Mouse (Mus musculus) midbrain, embryonic 11.5 days (tissue): ENCODE results near the gene Brdt. TPM values are rescaled to one million over a fixed set of nuclear protein-coding genes. Genes with fewer than 3 reads are reported as not detected.

ENCODE experiments used
- ATAC-seq: fragments of 200-750 bp; cut with Nextera tagmentation; 2 replicates; pipeline ENCODE4 v1.8.0; 2017; ENCODE audit warnings: moderate TSS enrichment, moderate library complexity; ENCODE audit not compliant: low FRiP score
- DNase-seq: peaks from one replicate; pipeline ENCODE4 v3.0.0; 2015; ENCODE audit warnings: low spot score; ENCODE audit errors: missing footprints
- H3K27ac ChIP-seq: fragments of 300-500 bp; sonication (generic); 2 replicates; pipeline ENCODE4 v1.5.1; 2014; ENCODE audit warnings: low read depth, low read length
- H3K27me3 ChIP-seq: fragments of 300-500 bp; sonication (generic); 2 replicates; pipeline ENCODE4 v1.6.1; 2014; ENCODE audit warnings: mild to moderate bottlenecking, low read length, moderate library complexity, mixed read lengths; ENCODE audit not compliant: control insufficient read depth, insufficient read depth
- H3K36me3 ChIP-seq: fragments of 300-500 bp; sonication (generic); 2 replicates; pipeline ENCODE4 v1.6.1; 2014; ENCODE audit warnings: mild to moderate bottlenecking, low read length, moderate library complexity, mixed read lengths; ENCODE audit not compliant: control insufficient read depth, insufficient read depth
- H3K4me1 ChIP-seq: fragments of 300-500 bp; sonication (generic); 2 replicates; pipeline ENCODE4 v1.6.1; 2014; ENCODE audit warnings: low read length; ENCODE audit not compliant: control insufficient read depth, insufficient read depth
- H3K4me2 ChIP-seq: fragments of 300-500 bp; sonication (generic); 2 replicates; pipeline ENCODE4 v1.6.1; 2014; ENCODE audit warnings: mild to moderate bottlenecking, moderate library complexity
- H3K4me3 ChIP-seq: fragments of 300-500 bp; sonication (generic); 2 replicates; pipeline ENCODE4 v1.5.1; 2014; ENCODE audit warnings: low read depth, low read length
- H3K9ac ChIP-seq: fragments of 300-500 bp; sonication (generic); 2 replicates; pipeline ENCODE4 v1.6.1; 2014; ENCODE audit warnings: low read length
- H3K9me3 ChIP-seq: fragments of 300-500 bp; sonication (generic); 2 replicates; pipeline ENCODE4 v1.6.1; 2016; ENCODE audit warnings: low read length; ENCODE audit not compliant: control insufficient read depth
- WGBS: fragments of 180-500 bp; shearing (Covaris S2); extraction: QIAGEN DNeasy Blood & Tissue Kit; methylation state at CpG from one replicate; pipeline ENCODE4 v1.1.7; 2014; 5-methylcytosine and 5-hydroxymethylcytosine counted together
- polyA plus RNA-seq: library from polyadenylated mRNA; unstranded; fragments of >200 nt; fragmentation: Nextera tagmentation; extraction: Ambion mirVana; gene quantifications from 2 replicates; pipeline ENCODE4 v1.2.1, GENCODE M21; 2014

Gene Brdt
- polyA plus RNA-seq, 1 experiment from 2014 or later, result 2.4 TPM

- Histone ChIP-seq H3K27ac (no peak overlapping the region), H3K4me3 (no peak overlapping the region), H3K9ac (no peak overlapping the region), H3K4me2 (no peak overlapping the region), H3K27me3 (no peaks in the 10 kb centered on the region), H3K4me1 (no peaks in the 10 kb centered on the region), H3K9me3 (no peaks in the 10 kb centered on the region), H3K36me3 (no peaks in the 10 kb centered on the region)
- WGBS, result 84% methylated on average over 4 of the region's 4 CpGs
- no peak for DNase-seq
- no peak for ATAC-seq
These were observed 23.5 kb upstream of the Brdt start for GRCm38 (mm10) chr5:107307432-107307831.

GRCm38 (mm10) chr5:107317141-107317540 lies 13.8 kb upstream of the Brdt start:
- Histone ChIP-seq H3K4me3 (no peak overlapping the region), H3K4me1 (no peaks in the 10 kb centered on the region), H3K27ac (no peak overlapping the region), H3K27me3 (no peaks in the 10 kb centered on the region), H3K9me3 (no peaks in the 10 kb centered on the region), H3K4me2 (no peak overlapping the region), H3K36me3 (no peaks in the 10 kb centered on the region), H3K9ac (no peak overlapping the region)
- WGBS, result 92% methylated on average over 7 of the region's 7 CpGs
- DNase-seq (no peak), ATAC-seq (no peak)

DNA sequence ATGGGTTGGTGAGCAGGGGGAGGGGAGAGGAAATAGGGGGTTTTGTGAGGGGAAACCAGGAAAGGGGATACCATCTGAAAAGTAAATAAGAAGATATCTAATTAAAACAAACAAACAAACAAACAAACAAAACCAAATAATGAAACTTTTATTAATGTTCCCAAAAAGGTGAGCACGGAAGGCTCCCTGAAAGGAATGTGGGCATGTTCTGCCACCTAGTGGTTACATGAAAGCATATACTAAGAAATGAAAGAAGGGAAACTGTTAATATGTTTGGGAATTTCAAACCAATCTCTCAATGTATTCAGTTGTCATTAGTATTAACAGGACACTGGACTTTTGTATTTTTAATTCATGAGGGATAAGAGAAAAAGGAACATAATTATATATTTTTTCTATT lies 10.3 kb upstream of the Brdt start:
- Histone ChIP-seq H3K4me1 (no peaks in the 10 kb centered on the region), H3K36me3 (no peaks in the 10 kb centered on the region), H3K4me2 (no peak overlapping the region), H3K9me3 (no peaks in the 10 kb centered on the region), H3K9ac (no peak overlapping the region), H3K4me3 (no peak overlapping the region), H3K27ac (no peak overlapping the region), H3K27me3 (no peaks in the 10 kb centered on the region)
- peak; percentile 87 for DNase-seq
- 7% methylated on average over 1 of the region's 1 CpGs for WGBS
- no peak for ATAC-seq

GRCm38 (mm10) chr5:107340404-107340803 lies 9.4 kb downstream of the Brdt start:
- 84% methylated on average over 3 of the region's 3 CpGs for WGBS
- H3K9ac ChIP-seq, result no peak overlapping the region
- H3K4me3 ChIP-seq, result no peak overlapping the region
- ATAC-seq (no peak), DNase-seq (no peak)
- H3K4me1 ChIP-seq, result no peaks in the 10 kb centered on the region
- H3K4me2 ChIP-seq, result no peak overlapping the region
- H3K27me3 ChIP-seq, result no peaks in the 10 kb centered on the region
- no peak overlapping the region for H3K27ac ChIP-seq
- no peaks in the 10 kb centered on the region for H3K9me3 ChIP-seq
- H3K36me3 ChIP-seq, result no peaks in the 10 kb centered on the region

DNA sequence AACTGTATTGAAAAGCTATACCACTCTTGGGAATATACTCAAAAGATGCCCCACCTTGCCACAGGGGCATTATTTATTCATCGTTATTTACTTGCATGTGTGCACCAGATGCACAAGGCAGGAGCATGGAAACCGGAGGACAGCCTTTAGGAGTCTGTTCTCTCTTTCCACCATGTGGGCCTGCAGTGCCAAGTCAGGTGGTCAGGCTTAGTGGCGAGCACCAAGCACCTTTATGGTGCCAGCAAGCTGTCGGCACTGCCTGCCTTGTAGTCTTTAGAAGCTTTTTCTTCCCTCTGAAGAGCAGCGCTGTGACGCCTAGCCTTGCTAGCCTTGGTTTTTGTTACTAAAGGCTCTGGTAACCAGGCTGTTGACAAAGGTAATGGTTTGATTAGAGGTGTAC lies 11.9 kb downstream of the Brdt start:
- Histone ChIP-seq H3K9me3 (no peaks in the 10 kb centered on the region), H3K36me3 (no peaks in the 10 kb centered on the region), H3K4me3 (no peak overlapping the region), H3K9ac (no peak overlapping the region), H3K27ac (no peak overlapping the region), H3K4me1 (no peaks in the 10 kb centered on the region), H3K4me2 (no peak overlapping the region), H3K27me3 (no peaks in the 10 kb centered on the region)
- 91% methylated on average over 6 of the region's 6 CpGs for WGBS
- DNase-seq (no peak), ATAC-seq (no peak)

- no peak for DNase-seq
- Histone ChIP-seq H3K9ac (no peak overlapping the region), H3K4me3 (no peak overlapping the region), H3K27me3 (no peaks in the 10 kb centered on the region), H3K4me2 (no peak overlapping the region), H3K36me3 (no peaks in the 10 kb centered on the region), H3K4me1 (no peaks in the 10 kb centered on the region), H3K27ac (no peak overlapping the region), H3K9me3 (no peaks in the 10 kb centered on the region)
- 67% methylated on average over 1 of the region's 1 CpGs for WGBS
- ATAC-seq, result no peak
These were observed 15.3 kb downstream of the Brdt start for GRCm38 (mm10) chr5:107346214-107346613.

- H3K27me3 ChIP-seq, result no peaks in the 10 kb centered on the region
These were observed 21.6 kb downstream of the Brdt start for GRCm38 (mm10) chr5:107352566-107352965.

DNA sequence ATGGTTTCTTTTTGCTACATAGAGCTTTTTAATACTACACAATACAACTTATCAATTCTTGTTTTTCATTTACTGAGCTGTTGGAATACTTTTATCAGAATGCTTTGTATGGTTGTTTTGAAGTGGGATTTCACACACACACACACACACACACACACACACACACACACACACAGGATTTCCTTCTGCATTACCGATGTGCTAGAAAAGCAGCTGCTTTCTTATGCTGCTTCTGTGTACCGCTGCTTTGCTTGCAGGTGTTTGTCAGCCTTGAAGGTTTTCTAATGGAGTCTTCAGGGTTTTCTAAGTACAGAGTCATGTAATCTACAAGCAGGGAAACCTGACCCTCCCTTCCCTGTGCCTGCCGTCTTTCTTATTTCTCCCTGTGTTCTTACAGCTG lies 23.0 kb downstream of the Brdt start:
- H3K4me1 ChIP-seq, result no peaks in the 10 kb centered on the region
- no peak overlapping the region for H3K27ac ChIP-seq
- no peak overlapping the region for H3K4me2 ChIP-seq
- WGBS, result 77% methylated on average over 3 of the region's 3 CpGs
- no peaks in the 10 kb centered on the region for H3K36me3 ChIP-seq
- H3K9me3 ChIP-seq, result no peaks in the 10 kb centered on the region
- H3K9ac ChIP-seq, result no peak overlapping the region
- H3K27me3 ChIP-seq, result no peaks in the 10 kb centered on the region
- DNase-seq (no peak), ATAC-seq (no peak)
- no peak overlapping the region for H3K4me3 ChIP-seq

More at GRCm38 (mm10) chr5:107352566-107352965, 21.6 kb downstream of the Brdt start:
- no peak overlapping the region for H3K4me2 ChIP-seq
- H3K27ac ChIP-seq, result no peak overlapping the region
- no peak for DNase-seq
- no peak overlapping the region for H3K9ac ChIP-seq
- no peak overlapping the region for H3K4me3 ChIP-seq
- H3K36me3 ChIP-seq, result no peaks in the 10 kb centered on the region
- H3K4me1 ChIP-seq, result no peaks in the 10 kb centered on the region
- 93% methylated on average over 1 of the region's 1 CpGs for WGBS
- H3K9me3 ChIP-seq, result no peaks in the 10 kb centered on the region
- no peak for ATAC-seq

GRCm38 (mm10) chr5:107355801-107356200 lies 24.8 kb downstream of the Brdt start:
- H3K9ac ChIP-seq, result no peak overlapping the region
- no peak for DNase-seq
- H3K4me3 ChIP-seq, result no peak overlapping the region
- H3K9me3 ChIP-seq, result no peaks in the 10 kb centered on the region
- H3K27me3 ChIP-seq, result no peaks in the 10 kb centered on the region
- H3K36me3 ChIP-seq, result no peaks in the 10 kb centered on the region
- H3K4me1 ChIP-seq, result peaks cover 2% of the 10 kb centered on the region; the same call in 1 of the 2 replicates
- no peak overlapping the region for H3K27ac ChIP-seq
- ATAC-seq, result no peak
- WGBS, result 60% methylated on average over 1 of the region's 1 CpGs
- no peak overlapping the region for H3K4me2 ChIP-seq

DNA sequence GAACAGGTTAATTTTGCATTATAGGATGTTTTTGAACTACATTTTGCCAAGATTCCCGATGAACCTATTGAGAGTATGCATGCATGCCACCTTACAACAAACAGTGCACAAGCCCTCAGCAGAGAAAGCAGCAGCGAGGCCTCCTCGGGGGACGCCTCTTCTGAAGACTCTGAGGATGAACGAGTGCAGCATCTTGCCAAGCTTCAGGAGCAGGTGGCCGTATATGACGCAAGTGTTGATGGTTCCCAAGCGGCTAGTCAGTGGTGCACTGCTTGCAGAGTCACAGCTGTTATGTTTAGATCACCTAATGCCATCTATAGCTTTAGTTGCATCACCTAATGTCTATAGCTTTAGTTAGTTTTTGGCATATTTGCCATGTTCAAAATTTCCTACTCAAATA lies 26.8 kb downstream of the Brdt start:
- no peak overlapping the region for H3K4me3 ChIP-seq

More for the DNA sequence above, 26.8 kb downstream of the Brdt start:
- no peaks in the 10 kb centered on the region for H3K27me3 ChIP-seq
- H3K9ac ChIP-seq, result no peak overlapping the region
- peaks cover 2% of the 10 kb centered on the region; the same call in 1 of the 2 replicates for H3K4me1 ChIP-seq
- no peaks in the 10 kb centered on the region for H3K9me3 ChIP-seq
- H3K27ac ChIP-seq, result no peak overlapping the region
- no peak overlapping the region for H3K4me2 ChIP-seq
- 90% methylated on average over 8 of the region's 8 CpGs for WGBS
- ATAC-seq, result no peak
- no peak for DNase-seq
- no peaks in the 10 kb centered on the region for H3K36me3 ChIP-seq
